In genomic region chr7:24254633-24255474, GRCm38 (mm10) we compare ENCODE assay signal across 8 mouse cellular contexts. TPM values are rescaled to one million over a fixed set of nuclear protein-coding genes. Genes with fewer than 3 reads are reported as not detected.
DNase-seq lines count a peak whose midpoint lies in the region; ATAC-seq and TF ChIP-seq lines count a peak whose summit lies in the region.

Gene Zfp108 (plus strand): TSS chr7:24254794.

- 19% methylated on average over 21 of the region's 21 CpGs for WGBS in heart, embryonic 13.5 days
- 16% methylated on average over 21 of the region's 21 CpGs for WGBS in kidney, postnatal 0 days
- WGBS in liver, adult 2 months = 16% methylated on average over 21 of the region's 21 CpGs
- 15% methylated on average over 21 of the region's 21 CpGs for WGBS in stomach, postnatal 0 days

- peak; percentile 76; the same call in 1 of the 2 replicates for ATAC-seq in heart, embryonic 13.5 days (ENCODE audit: extremely low read depth, insufficient number of reproducible peaks, low FRiP score, low TSS enrichment)
- peak; percentile 83 for ATAC-seq in kidney, postnatal 0 days (replicated peaks; ENCODE audit: low FRiP score, low read depth)
- ATAC-seq in stomach, postnatal 0 days (ENCODE audit: low FRiP score, low TSS enrichment) = peak; percentile 90

- H3K4me3 ChIP-seq in heart, embryonic 13.5 days = peak within 1 kb of the TSS; percentile 68
- H3K4me3 ChIP-seq in kidney, postnatal 0 days (replicated peaks; ENCODE audit: low read depth, low read length) = peak within 1 kb of the TSS; percentile 49
- peak within 1 kb of the TSS; percentile 68 for H3K4me3 ChIP-seq in liver, adult 2 months (ENCODE audit: insufficient read depth, low read depth, low read length)
- H3K4me3 ChIP-seq in myocyte = peak within 1 kb of the TSS; percentile 19
- peak within 1 kb of the TSS; percentile 55 for H3K4me3 ChIP-seq in stomach, postnatal 0 days (ENCODE audit: low read depth, low read length)

- H3K27me3 ChIP-seq in heart, embryonic 13.5 days (replicated peaks) = no peaks in the 10 kb centered on the region; the same call in 1 of the 2 replicates
- H3K27me3 ChIP-seq in kidney, postnatal 0 days (ENCODE audit: insufficient read depth, low read length) = no peaks in the 10 kb centered on the region
- H3K27me3 ChIP-seq in liver, adult 2 months (ENCODE audit: control insufficient read depth, insufficient read depth, low read length) = no peaks in the 10 kb centered on the region
- H3K27me3 ChIP-seq in myocyte (ENCODE audit: control insufficient read depth, insufficient read depth, insufficient read length) = no peaks in the 10 kb centered on the region
- H3K27me3 ChIP-seq in stomach, postnatal 0 days (ENCODE audit: control insufficient read depth, insufficient read depth, low read length) = no peaks in the 10 kb centered on the region

- no peaks in the 10 kb centered on the region; the same call in 1 of the 2 replicates for H3K79me2 ChIP-seq in liver, adult 2 months (ENCODE audit: control insufficient read depth, insufficient read depth, low read length)
- H3K79me2 ChIP-seq in myocyte (ENCODE audit: control insufficient read depth, insufficient read depth) = no peaks in the 10 kb centered on the region

- TF ChIP-seq EP300 in stomach, postnatal 0 days (optimal IDR thresholded peaks at IDR 0.05) = no peak

- H3K9me3 ChIP-seq in heart, embryonic 13.5 days = no peaks in the 10 kb centered on the region
- H3K9me3 ChIP-seq in kidney, postnatal 0 days (replicated peaks; ENCODE audit: low read length) = no peaks in the 10 kb centered on the region
- no peaks in the 10 kb centered on the region for H3K9me3 ChIP-seq in stomach, postnatal 0 days (ENCODE audit: control insufficient read depth, low read length)

- H3ac ChIP-seq in myocyte (ENCODE audit: control insufficient read depth, insufficient read length) = peak within 1 kb of the TSS; percentile 3

- peaks cover 9% of the 10 kb centered on the region for H3K4me1 ChIP-seq in heart, embryonic 13.5 days
- H3K4me1 ChIP-seq in kidney, postnatal 0 days (replicated peaks; ENCODE audit: insufficient read depth, low read length) = no peaks in the 10 kb centered on the region
- H3K4me1 ChIP-seq in liver, adult 2 months (ENCODE audit: control insufficient read depth, insufficient read depth, low read length) = peaks cover 5% of the 10 kb centered on the region; the same call in 1 of the 2 replicates
- 0 out of 2 replicates have a peak, but pooled peaks cover 6% of the 10 kb centered on the region for H3K4me1 ChIP-seq in stomach, postnatal 0 days (replicated peaks; ENCODE audit: control insufficient read depth, insufficient read depth)

- H3K4me2 ChIP-seq in heart, embryonic 13.5 days = peak within 1 kb of the TSS; percentile 79
- H3K4me2 ChIP-seq in kidney, postnatal 0 days (ENCODE audit: low read length) = peak within 1 kb of the TSS; percentile 58
- H3K4me2 ChIP-seq in myocyte (ENCODE audit: low read depth) = peak within 1 kb of the TSS; percentile 63
- peak within 1 kb of the TSS; percentile 73 for H3K4me2 ChIP-seq in stomach, postnatal 0 days (replicated peaks; ENCODE audit: low read depth)

- peaks cover 11% of the 10 kb centered on the region for H3K36me3 ChIP-seq in heart, embryonic 13.5 days
- H3K36me3 ChIP-seq in kidney, postnatal 0 days (ENCODE audit: insufficient read depth, low read length) = 0 out of 2 replicates have a peak, but pooled peaks cover 3% of the 10 kb centered on the region
- H3K36me3 ChIP-seq in liver, adult 2 months (ENCODE audit: control insufficient read depth, insufficient read depth, low read length) = no peaks in the 10 kb centered on the region; the same call in 1 of the 2 replicates
- H3K36me3 ChIP-seq in myocyte (ENCODE audit: control insufficient read depth, insufficient read depth) = no peaks in the 10 kb centered on the region
- H3K36me3 ChIP-seq in stomach, postnatal 0 days (ENCODE audit: control insufficient read depth, insufficient read depth, low read length) = no peaks in the 10 kb centered on the region

- peak within 1 kb of the TSS; percentile 86 for H3K9ac ChIP-seq in heart, embryonic 13.5 days
- H3K9ac ChIP-seq in kidney, postnatal 0 days (ENCODE audit: low read depth, low read length) = peak within 1 kb of the TSS; percentile 60
- peak within 1 kb of the TSS; percentile 52 for H3K9ac ChIP-seq in liver, adult 2 months (ENCODE audit: low read depth, low read length)
- peak within 1 kb of the TSS; percentile 74 for H3K9ac ChIP-seq in stomach, postnatal 0 days (ENCODE audit: low read length)

- TF ChIP-seq CTCF in brain, embryonic 14.5 days (IDR thresholded peaks at IDR 0.05; ENCODE audit: borderline replicate concordance, extremely low read depth, insufficient read depth, insufficient read length) = no peak
- TF ChIP-seq CTCF in kidney, postnatal 0 days (IDR thresholded peaks at IDR 0.05; ENCODE audit: low read depth) = no peak
- no peak for TF ChIP-seq CTCF in liver, adult 2 months (IDR thresholded peaks at IDR 0.05; ENCODE audit: low read depth, low read length)
- no peak for TF ChIP-seq CTCF in stomach, postnatal 0 days (IDR thresholded peaks at IDR 0.05; ENCODE audit: low read depth)

- TF ChIP-seq POLR2A in brain, embryonic 14.5 days (IDR thresholded peaks at IDR 0.05; ENCODE audit: borderline replicate concordance, extremely low read depth, insufficient read depth, insufficient read length, poor library complexity, severe bottlenecking) = peak; percentile 51; the same call in 1 of the 2 replicates
- no peak for TF ChIP-seq POLR2A in liver, adult 2 months (IDR thresholded peaks at IDR 0.05; ENCODE audit: extremely low read depth, insufficient read depth, low read length)
- TF ChIP-seq POLR2A in myocyte (IDR thresholded peaks at IDR 0.05; ENCODE audit: insufficient read length, low read depth) = peak; percentile 47

- H3K27ac ChIP-seq in heart, embryonic 13.5 days (replicated peaks) = peak within 1 kb of the TSS; percentile 29; the same call in 1 of the 2 replicates
- H3K27ac ChIP-seq in kidney, postnatal 0 days = no peak within 1 kb of the TSS
- no peak within 1 kb of the TSS for H3K27ac ChIP-seq in liver, adult 2 months (replicated peaks; ENCODE audit: insufficient read depth, low read depth, low read length)
- H3K27ac ChIP-seq in stomach, postnatal 0 days (replicated peaks) = peak within 1 kb of the TSS; percentile 35; the same call in 1 of the 2 replicates

- peak; percentile 40 for DNase-seq in CD4-positive helper T cell, adult 2 months (ENCODE audit: low read depth, low spot score)
- DNase-seq in brain, embryonic 14.5 days (ENCODE audit: low read depth) = peak; percentile 97
- DNase-seq in fibroblast of lung, adult 2 months (ENCODE audit: low read depth) = peak; percentile 74
- peak; percentile 94 for DNase-seq in kidney, postnatal 0 days (ENCODE audit: low spot score)
- peak; percentile 94 for DNase-seq in liver, adult 2 months (ENCODE audit: extremely low read depth, low read depth, low spot score)
- peak; percentile 71 for DNase-seq in stomach, postnatal 0 days (ENCODE audit: low spot score)

TF ChIP-seq in myocyte, 11 proteins besides CTCF, POLR2A, EP300 and RAD21:
- TF ChIP-seq E2F4 (IDR thresholded peaks at IDR 0.05; ENCODE audit: insufficient read depth) (no peak), POLR2AphosphoS2 (IDR thresholded peaks at IDR 0.05; ENCODE audit: insufficient read length, low read depth) (peak; percentile 37)
TF ChIP-seq in myocyte: peak in this region for 1.

RNA-seq across cellular contexts. Expression of gene Zfp108, which starts in this region (rescaled TPM):
- 4.0 and 4.4 TPM in 2 replicates for polyA plus RNA-seq in brain, embryonic 14.5 days (2012; rRNA removed)
- 2.3 TPM in 2 replicates for polyA plus RNA-seq in heart, embryonic 13.5 days (2015; fragmentation: Nextera tagmentation; extraction: Ambion mirVana)
- polyA plus RNA-seq in kidney, postnatal 0 days (2015; fragmentation: Nextera tagmentation; extraction: Ambion mirVana) = 3.2 and 3.3 TPM in 2 replicates
- 2.4 and 2.7 TPM in 2 replicates for total RNA-seq in liver, adult 2 months (2014; rRNA removed)
- 0.38 and 0.61 TPM in 2 replicates for polyA plus RNA-seq in liver, adult 2 months (2012; rRNA removed)
- polyA plus RNA-seq in myocyte (2012; fragmentation: generic; extraction: Trizol) = 0.38 TPM
- 1.8 and 1.9 TPM in 2 replicates for polyA plus RNA-seq in stomach, postnatal 0 days (2015; fragmentation: Nextera tagmentation; extraction: Ambion mirVana)

Comparison
In these comparisons a context has a peak if more than half of its experiments do, and no peak if none do; other contexts are left out.
1. DNase-seq: peak in every context shown above with its lines; median percentile 97 in brain, embryonic 14.5 days; 94 in kidney, postnatal 0 days; 94 in liver, adult 2 months; 74 in fibroblast of lung, adult 2 months; 71 in stomach, postnatal 0 days; 40 in CD4-positive helper T cell, adult 2 months.
2. H3K27ac ChIP-seq: peak in heart, embryonic 13.5 days (single experiment) and stomach, postnatal 0 days (single experiment); none in kidney, postnatal 0 days (single experiment) and liver, adult 2 months (single experiment).
3. Peak in every context shown above with its lines, with median percentiles within 50 percentile points of each other: ATAC-seq, H3K4me2 ChIP-seq, H3K4me3 ChIP-seq and H3K9ac ChIP-seq.